Mouse (Mus musculus) embryonic facial prominence, embryonic 13.5 days (tissue): ENCODE results near the gene Dusp3. TPM values are rescaled to one million over a fixed set of nuclear protein-coding genes. Genes with fewer than 3 reads are reported as not detected.

Experiments
- ATAC-seq: fragments of 200-750 bp; cut with Nextera tagmentation; 2 replicates; pipeline ENCODE4 v1.8.0; 2017; ENCODE audit warnings: low read depth; ENCODE audit not compliant: insufficient number of reproducible peaks, insufficient read depth, low FRiP score, low TSS enrichment
- H3K27ac ChIP-seq: fragments of 300-500 bp; sonication (generic); 2 replicates; pipeline ENCODE4 v1.5.1; 2015; ENCODE audit warnings: moderate library complexity, mild to moderate bottlenecking, inconsistent platforms
- H3K27me3 ChIP-seq: fragments of 300-500 bp; sonication (generic); 2 replicates; pipeline ENCODE4 v1.6.1; 2015; ENCODE audit warnings: mild to moderate bottlenecking, inconsistent platforms
- H3K36me3 ChIP-seq: fragments of 300-500 bp; sonication (generic); 2 replicates; pipeline ENCODE4 v1.6.1; 2015; ENCODE audit warnings: mild to moderate bottlenecking, inconsistent platforms
- H3K4me1 ChIP-seq: fragments of 300-500 bp; sonication (generic); 2 replicates; pipeline ENCODE4 v1.6.1; 2015; ENCODE audit warnings: inconsistent platforms
- H3K4me2 ChIP-seq: fragments of 300-500 bp; sonication (generic); 2 replicates; pipeline ENCODE4 v1.6.1; 2015; ENCODE audit warnings: moderate library complexity, mild to moderate bottlenecking, inconsistent platforms
- H3K4me3 ChIP-seq: fragments of 300-500 bp; sonication (generic); 2 replicates; pipeline ENCODE4 v1.5.1; 2015; ENCODE audit warnings: mild to moderate bottlenecking, inconsistent platforms
- H3K9ac ChIP-seq: fragments of 300-500 bp; sonication (generic); 2 replicates; pipeline ENCODE4 v1.6.1; 2015; ENCODE audit warnings: mild to moderate bottlenecking, inconsistent platforms
- H3K9me3 ChIP-seq: fragments of 300-500 bp; sonication (generic); 2 replicates; pipeline ENCODE4 v1.6.1; 2016; ENCODE audit warnings: inconsistent platforms
- WGBS: fragments of 180-500 bp; shearing (Covaris S2); methylation state at CpG from one replicate; pipeline ENCODE4 v1.1.7; 2015; ENCODE audit warnings: mixed read lengths; 5-methylcytosine and 5-hydroxymethylcytosine counted together
- polyA plus RNA-seq: library from polyadenylated mRNA; unstranded; fragments of >200 nt; fragmentation: Nextera tagmentation; extraction: Ambion mirVana; gene quantifications from 2 replicates; pipeline ENCODE4 v1.2.1, GENCODE M21; 2015

The Dusp3 gene
- polyA plus RNA-seq, 1 experiment from 2014 or later = 12.1 TPM

- Histone ChIP-seq H3K27me3 (peaks cover 86% of the 10 kb centered on the region), H3K36me3 (no peaks in the 10 kb centered on the region), H3K9me3 (no peaks in the 10 kb centered on the region), H3K4me2 (peak overlapping the region; percentile 97), H3K27ac (no peak overlapping the region), H3K9ac (peak overlapping the region; percentile 66), H3K4me3 (peak overlapping the region; percentile 55), H3K4me1 (peaks cover 25% of the 10 kb centered on the region)
- under 1% methylated on average over 78 of the region's 78 CpGs for WGBS
- no peak for ATAC-seq
Measured at GRCm38 (mm10) chr11:101963473-101964291, 23.1 kb downstream of the Dusp3 start.

- Histone ChIP-seq H3K4me2 (peak overlapping the region; percentile 97), H3K36me3 (no peaks in the 10 kb centered on the region), H3K27ac (no peak overlapping the region), H3K4me1 (peaks cover 25% of the 10 kb centered on the region), H3K4me3 (peak overlapping the region; percentile 55), H3K27me3 (peaks cover 80% of the 10 kb centered on the region), H3K9ac (peak overlapping the region; percentile 66; the same call in 1 of the 2 replicates), H3K9me3 (no peaks in the 10 kb centered on the region)
- WGBS = 2% methylated on average over 11 of the region's 11 CpGs
- ATAC-seq = no peak
Measured at GRCm38 (mm10) chr11:101963043-101963442, 23.8 kb downstream of the Dusp3 start.

- H3K4me2 ChIP-seq = no peak overlapping the region
- H3K36me3 ChIP-seq = no peaks in the 10 kb centered on the region
- H3K9me3 ChIP-seq = no peaks in the 10 kb centered on the region
- no peak overlapping the region for H3K27ac ChIP-seq
- ATAC-seq = no peak
- H3K27me3 ChIP-seq = peaks cover 32% of the 10 kb centered on the region
- WGBS = 63% methylated on average over 5 of the region's 5 CpGs
- H3K4me3 ChIP-seq = no peak overlapping the region
- peaks cover 15% of the 10 kb centered on the region for H3K4me1 ChIP-seq
- no peak overlapping the region for H3K9ac ChIP-seq
Measured at GRCm38 (mm10) chr11:101957476-101957875, 29.3 kb downstream of the Dusp3 start.

- Histone ChIP-seq H3K27ac (0 out of 2 replicates have a peak overlapping the region, but pooled peaks have one; percentile 1), H3K4me3 (no peak overlapping the region), H3K4me2 (no peak overlapping the region), H3K36me3 (no peaks in the 10 kb centered on the region), H3K9ac (no peak overlapping the region), H3K9me3 (no peaks in the 10 kb centered on the region), H3K4me1 (peaks cover 15% of the 10 kb centered on the region), H3K27me3 (peaks cover 8% of the 10 kb centered on the region; the same call in 1 of the 2 replicates)
- no peak for ATAC-seq
- 62% methylated on average over 4 of the region's 4 CpGs for WGBS
Measured at GRCm38 (mm10) chr11:101953441-101953840, 33.4 kb downstream of the Dusp3 start.

GRCm38 (mm10) chr11:101952541-101953341, 34.1 kb downstream of the Dusp3 start:
- WGBS = 22% methylated on average over 24 of the region's 24 CpGs
- H3K4me2 ChIP-seq = peak overlapping the region; percentile 39; the same call in 1 of the 2 replicates
- 0 out of 2 replicates have a peak overlapping the region, but pooled peaks have one; percentile 1 for H3K27ac ChIP-seq
- no peak for ATAC-seq
- H3K27me3 ChIP-seq = peaks cover 8% of the 10 kb centered on the region; the same call in 1 of the 2 replicates
- H3K4me3 ChIP-seq = no peak overlapping the region
- no peaks in the 10 kb centered on the region for H3K36me3 ChIP-seq
- no peaks in the 10 kb centered on the region for H3K9me3 ChIP-seq
- H3K9ac ChIP-seq = no peak overlapping the region
- peaks cover 15% of the 10 kb centered on the region for H3K4me1 ChIP-seq

GRCm38 (mm10) chr11:101950021-101950420, 36.8 kb downstream of the Dusp3 start:
- no peak overlapping the region for H3K4me2 ChIP-seq
- no peaks in the 10 kb centered on the region for H3K36me3 ChIP-seq
- no peaks in the 10 kb centered on the region; the same call in 1 of the 2 replicates for H3K27me3 ChIP-seq
- no peak for ATAC-seq
- H3K4me3 ChIP-seq = no peak overlapping the region
- H3K4me1 ChIP-seq = peaks cover 15% of the 10 kb centered on the region
- H3K27ac ChIP-seq = no peak overlapping the region
- WGBS = 88% methylated on average over 5 of the region's 5 CpGs
- no peak overlapping the region for H3K9ac ChIP-seq
- no peaks in the 10 kb centered on the region for H3K9me3 ChIP-seq

GRCm38 (mm10) chr11:101946525-101946924, 40.3 kb downstream of the Dusp3 start:
- H3K9ac ChIP-seq = no peak overlapping the region
- no peak overlapping the region for H3K27ac ChIP-seq
- peaks cover 5% of the 10 kb centered on the region; the same call in 1 of the 2 replicates for H3K4me1 ChIP-seq
- H3K27me3 ChIP-seq = no peaks in the 10 kb centered on the region; the same call in 1 of the 2 replicates
- no peaks in the 10 kb centered on the region for H3K9me3 ChIP-seq
- H3K4me2 ChIP-seq = no peak overlapping the region
- no peaks in the 10 kb centered on the region for H3K36me3 ChIP-seq
- no peak for ATAC-seq
- WGBS = 19% methylated on average over 5 of the region's 5 CpGs
- no peak overlapping the region for H3K4me3 ChIP-seq

GRCm38 (mm10) chr11:101943055-101943454, 43.8 kb downstream of the Dusp3 start:
- no peak overlapping the region for H3K27ac ChIP-seq
- WGBS = 37% methylated on average over 3 of the region's 3 CpGs
- no peak overlapping the region for H3K9ac ChIP-seq
- no peak overlapping the region for H3K4me2 ChIP-seq
- peaks cover 14% of the 10 kb centered on the region for H3K4me1 ChIP-seq
- peaks cover 11% of the 10 kb centered on the region for H3K27me3 ChIP-seq
- no peak overlapping the region for H3K4me3 ChIP-seq
- ATAC-seq = no peak
- no peaks in the 10 kb centered on the region for H3K36me3 ChIP-seq
- no peaks in the 10 kb centered on the region for H3K9me3 ChIP-seq

- no peak for ATAC-seq
- Histone ChIP-seq H3K9ac (peak overlapping the region; percentile 71), H3K27me3 (peaks cover 35% of the 10 kb centered on the region), H3K4me2 (peak overlapping the region; percentile 78), H3K36me3 (no peaks in the 10 kb centered on the region), H3K4me1 (peaks cover 14% of the 10 kb centered on the region), H3K4me3 (peak overlapping the region; percentile 47), H3K9me3 (no peaks in the 10 kb centered on the region), H3K27ac (no peak overlapping the region)
- WGBS = 0% methylated on average over 32 of the region's 32 CpGs
Measured at GRCm38 (mm10) chr11:101937108-101937507, 49.7 kb downstream of the Dusp3 start.

GRCm38 (mm10) chr11:101936421-101936820, 50.4 kb downstream of the Dusp3 start:
- no peaks in the 10 kb centered on the region for H3K36me3 ChIP-seq
- H3K9ac ChIP-seq = no peak overlapping the region
- H3K4me1 ChIP-seq = peaks cover 14% of the 10 kb centered on the region
- no peak overlapping the region for H3K27ac ChIP-seq
- no peak overlapping the region for H3K4me3 ChIP-seq
- ATAC-seq = no peak
- no peak overlapping the region; the same call in 1 of the 2 replicates for H3K4me2 ChIP-seq
- H3K27me3 ChIP-seq = peaks cover 35% of the 10 kb centered on the region
- 32% methylated on average over 7 of the region's 7 CpGs for WGBS
- H3K9me3 ChIP-seq = no peaks in the 10 kb centered on the region

- Histone ChIP-seq H3K27ac (no peak overlapping the region), H3K4me1 (peaks cover 9% of the 10 kb centered on the region), H3K9ac (no peak overlapping the region), H3K27me3 (peaks cover 35% of the 10 kb centered on the region), H3K4me3 (no peak overlapping the region), H3K9me3 (no peaks in the 10 kb centered on the region), H3K4me2 (no peak overlapping the region), H3K36me3 (no peaks in the 10 kb centered on the region)
- ATAC-seq = no peak
- WGBS = 80% methylated on average over 3 of the region's 3 CpGs
Measured at GRCm38 (mm10) chr11:101935743-101936142, 51.1 kb downstream of the Dusp3 start.
